Mouse (Mus musculus): ENCODE measurements around the gene Atp5d.

- no peak for TF ChIP-seq EP300 (IDR thresholded peaks at IDR 0.05; ENCODE audit: insufficient read depth, low read depth, low read length)
- no peak for TF ChIP-seq CTCF (IDR thresholded peaks at IDR 0.05)
These were observed 4.1 kb downstream of the Atp5d start for GRCm38 (mm10) chr10:80142530-80142925.
